Mouse (Mus musculus): ENCODE results near the gene Ccdc92.

DNA sequence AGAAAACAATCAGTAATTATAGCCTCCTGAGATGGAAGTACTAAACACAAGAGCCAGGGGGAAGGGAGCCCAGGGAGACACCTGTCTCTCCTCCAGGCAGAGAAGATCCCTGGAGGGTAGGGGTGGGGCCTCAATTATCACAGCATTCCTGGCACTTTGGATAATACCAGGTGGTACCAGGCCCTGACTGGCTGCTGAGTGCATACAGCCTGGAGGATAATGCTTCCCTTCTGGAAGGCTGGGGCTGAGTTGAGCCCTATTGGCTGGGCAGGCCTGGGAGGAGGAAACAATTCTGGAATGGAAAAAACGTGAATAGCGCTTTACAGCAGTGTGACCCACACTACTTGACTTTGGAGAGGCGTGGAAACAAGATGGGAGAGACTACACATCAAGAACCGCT lies 10.7 kb downstream of the Ccdc92 start:
- no peak for TF ChIP-seq CTCF (IDR thresholded peaks at IDR 0.05)
- TF ChIP-seq EP300 (IDR thresholded peaks at IDR 0.05) = no peak
